Mouse (Mus musculus): Measurements from ENCODE around the gene Polr3gl. TPM values are rescaled to one million over a fixed set of nuclear protein-coding genes. Genes with fewer than 3 reads are reported as not detected.
A peak's percentile ranks its signal among the peaks of the same experiment; 100 is the strongest.

Polr3gl gene
- polyA plus RNA-seq, 1 experiment from 2014 or later: 37.1 TPM

- H3K36me3 ChIP-seq: peaks cover 24% of the 10 kb centered on the region
- H3K4me1 ChIP-seq: peaks cover 43% of the 10 kb centered on the region
- no peaks in the 10 kb centered on the region for H3K27me3 ChIP-seq (ENCODE audit: insufficient read depth, poor library complexity, severe bottlenecking)
- peak overlapping the region; percentile 92 for H3K27ac ChIP-seq
- peak overlapping the region; percentile 83 for H3K4me3 ChIP-seq
- WGBS: 74% methylated on average over 15 of the region's 15 CpGs
- H3K9me3 ChIP-seq: no peaks in the 10 kb centered on the region
- DNase-seq (ENCODE audit: low spot score): no peak
These were observed 37.9 kb downstream of the Polr3gl start for GRCm38 (mm10) chr3:96555999-96556614.

GRCm38 (mm10) chr3:96555041-96555596, 38.9 kb downstream of the Polr3gl start:
- WGBS: 59% methylated on average over 12 of the region's 12 CpGs
- Histone ChIP-seq H3K9me3 (no peaks in the 10 kb centered on the region), H3K36me3 (peaks cover 14% of the 10 kb centered on the region), H3K27me3 (ENCODE audit: insufficient read depth, poor library complexity, severe bottlenecking) (no peaks in the 10 kb centered on the region), H3K4me3 (no peak overlapping the region; the same call in 1 of the 2 replicates), H3K4me1 (peaks cover 38% of the 10 kb centered on the region), H3K27ac (peak overlapping the region; percentile 92)
- no peak for DNase-seq (ENCODE audit: low spot score)

GRCm38 (mm10) chr3:96554251-96554650, 39.7 kb downstream of the Polr3gl start:
- Histone ChIP-seq H3K27ac (no peak overlapping the region), H3K27me3 (ENCODE audit: insufficient read depth, poor library complexity, severe bottlenecking) (no peaks in the 10 kb centered on the region), H3K4me3 (no peak overlapping the region), H3K9me3 (no peaks in the 10 kb centered on the region), H3K4me1 (peaks cover 32% of the 10 kb centered on the region), H3K36me3 (peaks cover 5% of the 10 kb centered on the region)
- no peak for DNase-seq (ENCODE audit: low spot score)
- WGBS: 81% methylated on average over 6 of the region's 6 CpGs

GRCm38 (mm10) chr3:96553601-96554000, 40.4 kb downstream of the Polr3gl start:
- WGBS: 65% methylated on average over 6 of the region's 6 CpGs
- Histone ChIP-seq H3K27ac (0 out of 2 replicates have a peak overlapping the region, but pooled peaks have one; percentile 36), H3K4me1 (peaks cover 32% of the 10 kb centered on the region), H3K36me3 (no peaks in the 10 kb centered on the region), H3K4me3 (no peak overlapping the region), H3K9me3 (no peaks in the 10 kb centered on the region), H3K27me3 (ENCODE audit: insufficient read depth, poor library complexity, severe bottlenecking) (no peaks in the 10 kb centered on the region)
- DNase-seq (ENCODE audit: low spot score): no peak

- Histone ChIP-seq H3K36me3 (no peaks in the 10 kb centered on the region), H3K27ac (no peak overlapping the region), H3K4me1 (peaks cover 37% of the 10 kb centered on the region), H3K4me3 (no peak overlapping the region), H3K27me3 (ENCODE audit: insufficient read depth, poor library complexity, severe bottlenecking) (no peaks in the 10 kb centered on the region), H3K9me3 (no peaks in the 10 kb centered on the region)
- DNase-seq (ENCODE audit: low spot score): no peak
- 68% methylated on average over 7 of the region's 7 CpGs for WGBS
These were observed 42.1 kb downstream of the Polr3gl start for GRCm38 (mm10) chr3:96551890-96552289.

- WGBS: 18% methylated on average over 8 of the region's 8 CpGs
- no peak overlapping the region for H3K4me3 ChIP-seq
- peak overlapping the region; percentile 57 for H3K27ac ChIP-seq
- peaks cover 30% of the 10 kb centered on the region for H3K4me1 ChIP-seq
- no peaks in the 10 kb centered on the region for H3K9me3 ChIP-seq
- no peaks in the 10 kb centered on the region for H3K27me3 ChIP-seq (ENCODE audit: insufficient read depth, poor library complexity, severe bottlenecking)
- no peaks in the 10 kb centered on the region for H3K36me3 ChIP-seq
- no peak for DNase-seq (ENCODE audit: low spot score)
These were observed 42.8 kb downstream of the Polr3gl start for GRCm38 (mm10) chr3:96551203-96551602.

GRCm38 (mm10) chr3:96549346-96549745, 44.6 kb downstream of the Polr3gl start:
- no peaks in the 10 kb centered on the region for H3K9me3 ChIP-seq
- peaks cover 17% of the 10 kb centered on the region for H3K4me1 ChIP-seq
- DNase-seq (ENCODE audit: low spot score): no peak
- no peaks in the 10 kb centered on the region for H3K27me3 ChIP-seq (ENCODE audit: insufficient read depth, poor library complexity, severe bottlenecking)
- peak overlapping the region; percentile 69 for H3K27ac ChIP-seq
- H3K4me3 ChIP-seq: no peak overlapping the region
- H3K36me3 ChIP-seq: no peaks in the 10 kb centered on the region
- 72% methylated on average over 5 of the region's 5 CpGs for WGBS

GRCm38 (mm10) chr3:96548824-96549223, 45.2 kb downstream of the Polr3gl start:
- no peak for DNase-seq (ENCODE audit: low spot score)
- WGBS: 68% methylated on average over 7 of the region's 7 CpGs
- no peaks in the 10 kb centered on the region for H3K9me3 ChIP-seq
- H3K36me3 ChIP-seq: no peaks in the 10 kb centered on the region
- no peaks in the 10 kb centered on the region for H3K27me3 ChIP-seq (ENCODE audit: insufficient read depth, poor library complexity, severe bottlenecking)
- H3K4me1 ChIP-seq: peaks cover 17% of the 10 kb centered on the region
- H3K4me3 ChIP-seq: no peak overlapping the region
- peak overlapping the region; percentile 69 for H3K27ac ChIP-seq

- Histone ChIP-seq H3K9me3 (no peaks in the 10 kb centered on the region), H3K4me1 (peaks cover 17% of the 10 kb centered on the region)
- 10% methylated on average over 14 of the region's 14 CpGs for WGBS
These were observed 46.5 kb downstream of the Polr3gl start for GRCm38 (mm10) chr3:96547389-96547960.

GRCm38 (mm10) chr3:96546880-96547279, 47.1 kb downstream of the Polr3gl start:
- no peak for DNase-seq (ENCODE audit: low spot score)
- H3K27ac ChIP-seq: no peak overlapping the region
- H3K27me3 ChIP-seq (ENCODE audit: insufficient read depth, poor library complexity, severe bottlenecking): 0 out of 2 replicates have a peak, but pooled peaks cover 3% of the 10 kb centered on the region
- H3K4me1 ChIP-seq: peaks cover 17% of the 10 kb centered on the region
- H3K4me3 ChIP-seq: no peak overlapping the region; the same call in 1 of the 2 replicates
- 46% methylated on average over 4 of the region's 4 CpGs for WGBS
- no peaks in the 10 kb centered on the region for H3K9me3 ChIP-seq
- no peaks in the 10 kb centered on the region for H3K36me3 ChIP-seq

More at GRCm38 (mm10) chr3:96547389-96547960, 46.5 kb downstream of the Polr3gl start:
- DNase-seq (ENCODE audit: low spot score): no peak
- no peaks in the 10 kb centered on the region for H3K27me3 ChIP-seq (ENCODE audit: insufficient read depth, poor library complexity, severe bottlenecking)
- no peaks in the 10 kb centered on the region for H3K36me3 ChIP-seq
- H3K27ac ChIP-seq: peak overlapping the region; percentile 59; the same call in 1 of the 2 replicates
- H3K4me3 ChIP-seq: peak overlapping the region; percentile 39; the same call in 1 of the 2 replicates

- DNase-seq (ENCODE audit: low spot score): no peak
- Histone ChIP-seq H3K4me3 (no peak overlapping the region), H3K9me3 (no peaks in the 10 kb centered on the region), H3K4me1 (peaks cover 17% of the 10 kb centered on the region), H3K27ac (no peak overlapping the region), H3K36me3 (no peaks in the 10 kb centered on the region), H3K27me3 (ENCODE audit: insufficient read depth, poor library complexity, severe bottlenecking) (0 out of 2 replicates have a peak, but pooled peaks cover 6% of the 10 kb centered on the region)
- 42% methylated on average over 1 of the region's 1 CpGs for WGBS
These were observed 48.4 kb downstream of the Polr3gl start for GRCm38 (mm10) chr3:96545565-96545964.

- Histone ChIP-seq H3K27me3 (ENCODE audit: insufficient read depth, poor library complexity, severe bottlenecking) (0 out of 2 replicates have a peak, but pooled peaks cover 6% of the 10 kb centered on the region), H3K9me3 (no peaks in the 10 kb centered on the region), H3K4me3 (no peak overlapping the region), H3K4me1 (peaks cover 11% of the 10 kb centered on the region; the same call in 1 of the 2 replicates), H3K36me3 (no peaks in the 10 kb centered on the region), H3K27ac (no peak overlapping the region)
- no peak for DNase-seq (ENCODE audit: low spot score)
- 83% methylated on average over 11 of the region's 11 CpGs for WGBS
These were observed 50.6 kb downstream of the Polr3gl start for GRCm38 (mm10) chr3:96543345-96543744.

GRCm38 (mm10) chr3:96542554-96542953, 51.4 kb downstream of the Polr3gl start:
- no peak for DNase-seq (ENCODE audit: low spot score)
- H3K4me3 ChIP-seq: no peak overlapping the region
- H3K27me3 ChIP-seq (ENCODE audit: insufficient read depth, poor library complexity, severe bottlenecking): 0 out of 2 replicates have a peak, but pooled peaks cover 6% of the 10 kb centered on the region
- H3K27ac ChIP-seq: no peak overlapping the region
- H3K36me3 ChIP-seq: no peaks in the 10 kb centered on the region
- peaks cover 9% of the 10 kb centered on the region; the same call in 1 of the 2 replicates for H3K4me1 ChIP-seq
- no peaks in the 10 kb centered on the region for H3K9me3 ChIP-seq
- WGBS: 69% methylated on average over 8 of the region's 8 CpGs

Data from heart, embryonic 10.5 days (tissue).